Mouse (Mus musculus) large intestine, adult 2 months (tissue): ENCODE results near the gene Mrtfa. TPM values are rescaled to one million over a fixed set of nuclear protein-coding genes. Genes with fewer than 3 reads are reported as not detected.

Source experiments
- DNase-seq: peaks from one replicate; pipeline ENCODE4 v3.0.0-alpha.2; 2012; ENCODE audit warnings: low read depth, low spot score
- WGBS: fragments of 180-500 bp; shearing (Covaris S2); methylation state at CpG from one replicate; pipeline ENCODE4 v1.1.7; 2018; 5-methylcytosine and 5-hydroxymethylcytosine counted together
- polyA plus RNA-seq: library from polyadenylated mRNA; depleted of rRNA; stranded (reverse); fragments of >200 nt; gene quantifications from 2 replicates; pipeline ENCODE4 v1.2.3, GENCODE M21; 2012

Gene Mrtfa
- polyA plus RNA-seq, 1 experiment: 18.9 TPM

GRCm38 (mm10) chr15:81080405-81080804, 110.2 kb downstream of the Mrtfa start:
- 94% methylated on average over 9 of the region's 9 CpGs for WGBS
- no peak for DNase-seq

GRCm38 (mm10) chr15:81079255-81079654, 111.3 kb downstream of the Mrtfa start:
- WGBS: 81% methylated on average over 3 of the region's 3 CpGs
- DNase-seq: no peak

- WGBS: 94% methylated on average over 4 of the region's 4 CpGs
Measured at GRCm38 (mm10) chr15:81077551-81077950, 113.0 kb downstream of the Mrtfa start.

GRCm38 (mm10) chr15:81074543-81074942, 116.0 kb downstream of the Mrtfa start:
- 70% methylated on average over 1 of the region's 1 CpGs for WGBS
- DNase-seq: no peak

More at GRCm38 (mm10) chr15:81077551-81077950, 113.0 kb downstream of the Mrtfa start:
- no peak for DNase-seq

GRCm38 (mm10) chr15:81073751-81074150, 116.8 kb downstream of the Mrtfa start:
- WGBS: 42% methylated on average over 2 of the region's 2 CpGs
- DNase-seq: no peak

- 86% methylated on average over 2 of the region's 2 CpGs for WGBS
- no peak for DNase-seq
Measured at GRCm38 (mm10) chr15:81072748-81073147, 117.8 kb downstream of the Mrtfa start.

GRCm38 (mm10) chr15:81070470-81070869, 120.1 kb downstream of the Mrtfa start:
- DNase-seq: no peak

GRCm38 (mm10) chr15:81068641-81069381, 121.7 kb downstream of the Mrtfa start:
- 98% methylated on average over 5 of the region's 5 CpGs for WGBS
- no peak for DNase-seq

More at GRCm38 (mm10) chr15:81070470-81070869, 120.1 kb downstream of the Mrtfa start:
- 69% methylated on average over 1 of the region's 1 CpGs for WGBS

GRCm38 (mm10) chr15:81067761-81068160, 122.8 kb downstream of the Mrtfa start:
- WGBS: 87% methylated on average over 3 of the region's 3 CpGs
- no peak for DNase-seq

GRCm38 (mm10) chr15:81066976-81067375, 123.6 kb downstream of the Mrtfa start:
- 73% methylated on average over 5 of the region's 5 CpGs for WGBS
- DNase-seq: no peak

GRCm38 (mm10) chr15:81064661-81065060, 125.9 kb downstream of the Mrtfa start:
- no peak for DNase-seq
- WGBS: 93% methylated on average over 4 of the region's 4 CpGs

GRCm38 (mm10) chr15:81064143-81064542, 126.4 kb downstream of the Mrtfa start:
- WGBS: 79% methylated on average over 1 of the region's 1 CpGs
- no peak for DNase-seq

- WGBS: 58% methylated on average over 8 of the region's 8 CpGs
Measured at GRCm38 (mm10) chr15:81062616-81063015, 127.9 kb downstream of the Mrtfa start.

GRCm38 (mm10) chr15:81062175-81062588, 128.4 kb downstream of the Mrtfa start:
- 52% methylated on average over 8 of the region's 8 CpGs for WGBS
- no peak for DNase-seq

More at GRCm38 (mm10) chr15:81062616-81063015, 127.9 kb downstream of the Mrtfa start:
- DNase-seq: no peak

- DNase-seq: no peak
- WGBS: 94% methylated on average over 2 of the region's 2 CpGs
Measured at GRCm38 (mm10) chr15:81060975-81061374, 129.6 kb downstream of the Mrtfa start.

GRCm38 (mm10) chr15:81057736-81058135, 132.8 kb downstream of the Mrtfa start:
- no peak for DNase-seq
- 57% methylated on average over 5 of the region's 5 CpGs for WGBS

GRCm38 (mm10) chr15:81055488-81055887, 135.1 kb downstream of the Mrtfa start:
- 85% methylated on average over 2 of the region's 2 CpGs for WGBS
- no peak for DNase-seq

GRCm38 (mm10) chr15:81052491-81052890, 138.1 kb downstream of the Mrtfa start:
- WGBS: 79% methylated on average over 5 of the region's 5 CpGs
- DNase-seq: no peak

GRCm38 (mm10) chr15:81050488-81050887, 140.1 kb downstream of the Mrtfa start:
- DNase-seq: no peak
- WGBS: 26% methylated on average over 3 of the region's 3 CpGs

GRCm38 (mm10) chr15:81049401-81050053, 141.0 kb downstream of the Mrtfa start:
- 42% methylated on average over 6 of the region's 6 CpGs for WGBS
- DNase-seq: no peak

- DNase-seq: no peak
- 78% methylated on average over 10 of the region's 10 CpGs for WGBS
Measured at GRCm38 (mm10) chr15:81047497-81047896, 143.1 kb downstream of the Mrtfa start.
